Mouse (Mus musculus) thymus, adult 2 months (tissue): ENCODE data around the gene Btc.

Experiments
- CTCF ChIP-seq: fragments of 200-500 bp; IDR thresholded peaks from 2 replicates; pipeline ENCODE4 v1.5.1; 2012; ENCODE audit warnings: mild to moderate bottlenecking, control low read depth, low read length, moderate library complexity, borderline replicate concordance; ENCODE audit not compliant: control insufficient read depth, poor library complexity, insufficient read depth; ENCODE audit errors: extremely low read depth
- POLR2A ChIP-seq: fragments of 200-500 bp; IDR thresholded peaks from 2 replicates; pipeline ENCODE4 v1.6.1; 2012; ENCODE audit warnings: mild to moderate bottlenecking, low read length, control low read depth, moderate library complexity; ENCODE audit not compliant: control insufficient read depth, poor library complexity, insufficient read depth; ENCODE audit errors: extremely low read depth

- TF ChIP-seq CTCF (no peak), POLR2A (no peak)
These were observed 94.2 kb downstream of the Btc start for GRCm38 (mm10) chr5:91308576-91308975.
